Mouse (Mus musculus): Measurements from ENCODE around the gene Klhl5. TPM values are rescaled to one million over a fixed set of nuclear protein-coding genes. Genes with fewer than 3 reads are reported as not detected.

The Klhl5 gene
- polyA plus RNA-seq, 1 experiment from 2014 or later = 27.5 TPM

DNA sequence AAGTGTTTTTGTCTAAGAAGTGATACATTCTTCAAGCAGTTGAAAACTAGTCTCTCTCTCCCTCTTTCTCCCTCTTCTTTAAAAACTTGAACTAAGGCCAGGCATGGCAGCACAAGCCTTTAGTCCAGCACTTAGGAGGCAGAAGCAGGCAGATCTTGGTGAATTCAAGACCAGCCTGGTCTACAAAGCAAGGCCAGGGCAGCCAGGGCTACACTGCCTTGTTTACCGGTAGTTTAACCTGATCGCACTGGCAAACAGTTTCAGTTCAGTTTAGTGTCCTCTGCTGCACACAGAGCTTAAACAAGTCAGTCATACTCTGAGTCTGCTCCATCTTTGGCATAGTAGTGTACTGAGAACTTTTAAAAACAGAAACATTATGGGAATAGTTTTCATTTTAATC lies 9.4 kb downstream of the Klhl5 start:
- peaks cover 6% of the 10 kb centered on the region; the same call in 1 of the 2 replicates for H3K36me3 ChIP-seq (ENCODE audit: insufficient read depth, low read length)
- DNase-seq (ENCODE audit: low spot score) (no peak), ATAC-seq (replicated peaks; ENCODE audit: low FRiP score, low read depth) (no peak)
- no peak overlapping the region for H3K9ac ChIP-seq (ENCODE audit: low read depth, low read length)
- H3K27me3 ChIP-seq (ENCODE audit: insufficient read depth, low read length) = no peaks in the 10 kb centered on the region
- H3K4me1 ChIP-seq (replicated peaks; ENCODE audit: insufficient read depth, low read length) = 0 out of 2 replicates have a peak, but pooled peaks cover 3% of the 10 kb centered on the region
- 98% methylated on average over 2 of the region's 2 CpGs for WGBS
- no peak overlapping the region for H3K4me2 ChIP-seq (ENCODE audit: low read length)
- no peak overlapping the region for H3K27ac ChIP-seq
- H3K9me3 ChIP-seq (replicated peaks; ENCODE audit: low read length) = no peaks in the 10 kb centered on the region
- no peak for TF ChIP-seq CTCF (IDR thresholded peaks at IDR 0.05; ENCODE audit: low read depth)
- H3K4me3 ChIP-seq (replicated peaks; ENCODE audit: low read depth, low read length) = no peak overlapping the region

DNA sequence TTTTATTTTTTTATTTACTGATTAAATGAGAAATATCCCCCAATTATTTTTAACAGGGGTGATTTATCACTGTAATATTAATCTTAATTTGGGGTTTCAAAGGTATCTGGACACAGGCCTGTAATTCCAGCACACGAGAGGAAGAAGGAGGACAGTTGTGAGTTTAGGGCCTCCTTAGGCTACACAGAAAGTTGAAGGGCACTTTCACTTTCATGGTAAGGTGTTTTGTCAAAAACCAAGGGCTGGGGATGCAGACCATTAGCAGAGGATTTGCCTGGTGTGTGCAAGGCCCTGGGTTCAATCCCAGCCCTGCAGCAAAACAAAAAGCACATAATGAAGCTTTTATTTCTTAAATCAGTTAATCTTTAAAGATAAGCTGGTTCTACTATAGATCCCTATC lies 12.2 kb downstream of the Klhl5 start:
- H3K4me2 ChIP-seq (ENCODE audit: low read length) = no peak overlapping the region
- H3K9ac ChIP-seq (ENCODE audit: low read depth, low read length) = no peak overlapping the region
- 85% methylated on average over 1 of the region's 1 CpGs for WGBS
- TF ChIP-seq CTCF (IDR thresholded peaks at IDR 0.05; ENCODE audit: low read depth) = no peak
- H3K36me3 ChIP-seq (ENCODE audit: insufficient read depth, low read length) = peaks cover 6% of the 10 kb centered on the region; the same call in 1 of the 2 replicates
- ATAC-seq (replicated peaks; ENCODE audit: low FRiP score, low read depth) (no peak), DNase-seq (ENCODE audit: low spot score) (no peak)
- no peaks in the 10 kb centered on the region for H3K9me3 ChIP-seq (replicated peaks; ENCODE audit: low read length)
- peak overlapping the region; percentile 13; the same call in 1 of the 2 replicates for H3K27ac ChIP-seq
- no peaks in the 10 kb centered on the region for H3K27me3 ChIP-seq (ENCODE audit: insufficient read depth, low read length)
- no peak overlapping the region for H3K4me3 ChIP-seq (replicated peaks; ENCODE audit: low read depth, low read length)
- H3K4me1 ChIP-seq (replicated peaks; ENCODE audit: insufficient read depth, low read length) = no peaks in the 10 kb centered on the region

DNA sequence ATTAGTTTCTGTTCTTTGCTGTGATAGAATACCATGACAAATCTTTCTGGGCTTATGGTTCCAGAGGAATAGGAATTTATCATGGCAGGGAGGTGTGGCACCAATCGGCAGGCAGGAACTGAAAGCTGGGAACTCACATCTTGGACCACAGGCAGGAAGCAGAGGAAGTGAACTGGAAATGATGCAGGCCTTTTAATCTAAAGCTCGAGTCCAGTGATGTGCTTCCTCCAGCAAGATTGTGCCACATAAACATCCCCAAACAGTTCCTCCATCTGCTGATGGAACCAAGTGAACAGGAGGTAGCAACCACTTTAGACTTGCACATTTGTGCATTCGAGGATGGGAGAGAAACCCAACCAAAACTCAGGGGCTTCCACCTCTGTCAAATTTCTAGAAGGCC lies 12.6 kb downstream of the Klhl5 start:
- no peaks in the 10 kb centered on the region for H3K4me1 ChIP-seq (replicated peaks; ENCODE audit: insufficient read depth, low read length)
- H3K9me3 ChIP-seq (replicated peaks; ENCODE audit: low read length) = no peaks in the 10 kb centered on the region
- H3K27me3 ChIP-seq (ENCODE audit: insufficient read depth, low read length) = no peaks in the 10 kb centered on the region
- H3K9ac ChIP-seq (ENCODE audit: low read depth, low read length) = no peak overlapping the region
- DNase-seq (ENCODE audit: low spot score) = peak; percentile 33
- 51% methylated on average over 3 of the region's 3 CpGs for WGBS
- 0 out of 2 replicates have a peak overlapping the region, but pooled peaks have one; percentile 13 for H3K27ac ChIP-seq
- no peak overlapping the region for H3K4me2 ChIP-seq (ENCODE audit: low read length)
- no peak for TF ChIP-seq CTCF (IDR thresholded peaks at IDR 0.05; ENCODE audit: low read depth)
- no peak for ATAC-seq (replicated peaks; ENCODE audit: low FRiP score, low read depth)
- peaks cover 6% of the 10 kb centered on the region; the same call in 1 of the 2 replicates for H3K36me3 ChIP-seq (ENCODE audit: insufficient read depth, low read length)
- H3K4me3 ChIP-seq (replicated peaks; ENCODE audit: low read depth, low read length) = no peak overlapping the region

DNA sequence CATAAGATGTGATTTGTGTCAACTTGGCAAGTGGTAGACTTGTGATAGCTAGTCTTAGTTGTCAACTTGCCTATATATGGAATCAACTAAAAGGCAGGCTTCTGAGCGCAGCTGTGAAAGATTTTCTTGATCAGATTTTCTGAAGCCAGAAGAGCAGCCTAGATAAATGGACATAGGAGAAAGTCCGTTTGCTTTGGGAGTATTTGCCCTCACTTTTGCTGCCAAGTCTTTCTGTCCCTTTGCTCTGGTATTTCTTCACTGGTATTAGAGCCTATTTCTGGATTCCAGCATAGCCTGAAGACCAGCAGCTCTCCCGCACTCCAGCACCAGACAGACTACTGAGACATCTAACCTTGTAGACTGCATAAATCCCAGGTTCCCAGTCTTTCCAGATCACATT lies 15.3 kb downstream of the Klhl5 start:
- H3K9me3 ChIP-seq (replicated peaks; ENCODE audit: low read length) = no peaks in the 10 kb centered on the region
- H3K36me3 ChIP-seq (ENCODE audit: insufficient read depth, low read length) = no peaks in the 10 kb centered on the region
- ATAC-seq (replicated peaks; ENCODE audit: low FRiP score, low read depth) = no peak
- H3K4me2 ChIP-seq (ENCODE audit: low read length) = no peak overlapping the region
- H3K27ac ChIP-seq = no peak overlapping the region
- no peaks in the 10 kb centered on the region for H3K27me3 ChIP-seq (ENCODE audit: insufficient read depth, low read length)
- 82% methylated on average over 3 of the region's 3 CpGs for WGBS
- TF ChIP-seq CTCF (IDR thresholded peaks at IDR 0.05; ENCODE audit: low read depth) = no peak
- H3K9ac ChIP-seq (ENCODE audit: low read depth, low read length) = no peak overlapping the region
- H3K4me3 ChIP-seq (replicated peaks; ENCODE audit: low read depth, low read length) = no peak overlapping the region
- DNase-seq (ENCODE audit: low spot score) = no peak
- H3K4me1 ChIP-seq (replicated peaks; ENCODE audit: insufficient read depth, low read length) = no peaks in the 10 kb centered on the region

DNA sequence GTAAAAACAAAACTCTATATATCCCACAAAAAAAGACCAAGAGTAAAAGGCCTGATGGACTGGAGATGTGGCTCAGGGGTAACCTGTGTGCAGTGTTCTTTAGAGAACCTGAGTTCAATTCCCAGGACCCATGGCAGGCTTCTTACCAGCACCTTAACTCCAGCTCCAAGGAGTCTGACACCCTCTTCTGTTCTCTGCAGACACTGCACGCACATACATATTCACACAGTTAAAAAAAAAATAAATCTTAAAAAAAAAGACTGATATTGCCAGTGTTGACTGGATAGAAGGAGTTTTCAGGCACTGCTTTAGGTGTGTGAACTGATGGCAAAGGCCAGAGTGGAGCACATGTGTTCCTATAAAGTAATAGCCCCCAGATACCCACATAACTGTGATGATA lies 18.8 kb downstream of the Klhl5 start:
- peak; percentile 26 for TF ChIP-seq CTCF (IDR thresholded peaks at IDR 0.05; ENCODE audit: low read depth)
- Histone ChIP-seq H3K4me1 (replicated peaks; ENCODE audit: insufficient read depth, low read length) (no peaks in the 10 kb centered on the region), H3K4me3 (replicated peaks; ENCODE audit: low read depth, low read length) (no peak overlapping the region), H3K9me3 (replicated peaks; ENCODE audit: low read length) (no peaks in the 10 kb centered on the region), H3K27ac (no peak overlapping the region), H3K4me2 (ENCODE audit: low read length) (no peak overlapping the region), H3K36me3 (ENCODE audit: insufficient read depth, low read length) (no peaks in the 10 kb centered on the region), H3K9ac (ENCODE audit: low read depth, low read length) (no peak overlapping the region), H3K27me3 (ENCODE audit: insufficient read depth, low read length) (no peaks in the 10 kb centered on the region)
- DNase-seq (ENCODE audit: low spot score) = no peak
- 91% methylated on average over 1 of the region's 1 CpGs for WGBS
- no peak for ATAC-seq (replicated peaks; ENCODE audit: low FRiP score, low read depth)

DNA sequence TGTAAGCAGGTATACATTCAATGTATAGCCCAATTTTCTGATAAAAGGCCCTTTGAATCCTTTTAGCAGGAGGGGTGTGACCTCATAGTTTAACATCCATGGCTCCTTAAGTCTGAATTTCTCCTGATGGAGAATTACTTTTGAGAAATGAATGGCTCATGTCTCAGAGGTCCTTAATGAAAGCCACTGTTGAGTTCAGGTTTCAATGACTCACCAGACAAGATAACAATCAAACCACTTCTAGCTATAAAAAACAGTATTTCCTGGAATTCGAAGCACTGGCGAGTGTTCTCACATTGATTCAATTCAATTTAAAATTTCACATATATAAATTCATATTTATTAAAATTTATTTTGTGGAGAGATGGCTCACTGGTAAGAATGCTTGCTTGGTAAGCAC lies 21.1 kb downstream of the Klhl5 start:
- no peak for TF ChIP-seq CTCF (IDR thresholded peaks at IDR 0.05; ENCODE audit: low read depth)
- WGBS = 63% methylated on average over 2 of the region's 2 CpGs
- Histone ChIP-seq H3K27ac (no peak overlapping the region), H3K4me1 (replicated peaks; ENCODE audit: insufficient read depth, low read length) (no peaks in the 10 kb centered on the region), H3K9me3 (replicated peaks; ENCODE audit: low read length) (no peaks in the 10 kb centered on the region), H3K4me2 (ENCODE audit: low read length) (no peak overlapping the region), H3K27me3 (ENCODE audit: insufficient read depth, low read length) (no peaks in the 10 kb centered on the region), H3K36me3 (ENCODE audit: insufficient read depth, low read length) (no peaks in the 10 kb centered on the region), H3K9ac (ENCODE audit: low read depth, low read length) (no peak overlapping the region), H3K4me3 (replicated peaks; ENCODE audit: low read depth, low read length) (no peak overlapping the region)
- ATAC-seq (replicated peaks; ENCODE audit: low FRiP score, low read depth) (no peak), DNase-seq (ENCODE audit: low spot score) (no peak)
